Mouse (Mus musculus) kidney, adult 8-10 months (tissue): ENCODE measurements around the gene Ascl5.
A peak's percentile ranks its signal among the peaks of the same experiment; 100 is the strongest.

Experiments used
- DNase-seq, 2 experiments: peaks; one replicate each; pipeline ENCODE4 v3.0.0; 2022

The Ascl5 gene

GRCm38 (mm10) chr1:136052547-136052946, 1.9 kb downstream of the Ascl5 start, which contains the start of gene Cacna1s:
Cacna1s (plus strand) TSS chr1:136052750.
- no peak for DNase-seq

- DNase-seq: no peak
These were observed 5.2 kb downstream of the Ascl5 start for GRCm38 (mm10) chr1:136055771-136056170.

- DNase-seq: no peak
These were observed 8.0 kb downstream of the Ascl5 start for GRCm38 (mm10) chr1:136058594-136058993.

- peak; percentile 18 to 71 for DNase-seq
These were observed 10.6 kb downstream of the Ascl5 start for GRCm38 (mm10) chr1:136061041-136061789.

- DNase-seq: no peak
These were observed 11.2 kb downstream of the Ascl5 start for GRCm38 (mm10) chr1:136061790-136062141.

GRCm38 (mm10) chr1:136063991-136064390, 13.4 kb downstream of the Ascl5 start:
- DNase-seq: no peak

- DNase-seq: no peak
These were observed 16.0 kb downstream of the Ascl5 start for GRCm38 (mm10) chr1:136066621-136067020.

GRCm38 (mm10) chr1:136067579-136067978, 17.0 kb downstream of the Ascl5 start:
- DNase-seq: no peak

- peak; percentile 45 to 68 for DNase-seq
These were observed 25.5 kb downstream of the Ascl5 start for GRCm38 (mm10) chr1:136076086-136076485.

- no peak for DNase-seq
These were observed 27.1 kb downstream of the Ascl5 start for GRCm38 (mm10) chr1:136077656-136078055.

GRCm38 (mm10) chr1:136081161-136081560, 30.6 kb downstream of the Ascl5 start:
- DNase-seq: no peak

GRCm38 (mm10) chr1:136085988-136086685, 35.5 kb downstream of the Ascl5 start:
- DNase-seq: no peak

GRCm38 (mm10) chr1:136089368-136090165, 39.0 kb downstream of the Ascl5 start:
- DNase-seq: no peak

GRCm38 (mm10) chr1:136093726-136094125, 43.1 kb downstream of the Ascl5 start:
- DNase-seq: no peak

GRCm38 (mm10) chr1:136094807-136095206, 44.2 kb downstream of the Ascl5 start:
- no peak for DNase-seq
